ENCODE assay signal across 9 mouse cellular contexts in the genomic region with DNA sequence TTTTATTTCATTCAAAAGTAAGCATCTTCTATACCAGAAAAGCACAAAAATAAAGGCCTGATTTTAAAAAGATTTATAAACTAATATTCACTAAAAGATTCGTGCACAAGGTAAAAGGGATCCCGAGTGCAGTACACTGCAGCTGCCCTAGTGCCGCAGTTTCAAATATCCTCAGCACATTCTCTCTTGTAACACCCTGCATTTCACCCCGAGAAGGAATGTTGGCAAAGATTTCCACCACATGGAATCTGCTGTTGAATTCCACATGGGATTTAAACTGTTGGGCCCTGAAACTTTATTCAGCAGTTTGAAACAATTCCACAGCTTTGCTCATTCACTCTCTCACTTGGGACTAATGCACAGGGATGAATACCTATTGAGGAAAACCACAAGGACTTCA. TPM values are rescaled to one million over a fixed set of nuclear protein-coding genes. Genes with fewer than 3 reads are reported as not detected.
DNase-seq lines count a peak whose midpoint lies in the region; ATAC-seq and TF ChIP-seq lines count a peak whose summit lies in the region.
"Had no signal": no experiment of that assay in that cellular context is flagged by ENCODE, and none has a peak within 500 bp of the region (broad histone marks: within the 10 kb centered on the region; RNA-seq: fewer than 3 reads in every experiment).

A gene (plus strand): TSS at position 333 of the 400 bp plus-strand sequence.

- no peaks in the 10 kb centered on the region for H3K27me3 ChIP-seq in midbrain, embryonic 12.5 days
- H3K27me3 ChIP-seq in midbrain, embryonic 13.5 days: no peaks in the 10 kb centered on the region
- H3K27me3 ChIP-seq in kidney, adult 2 months (replicated peaks; ENCODE audit: control insufficient read depth, insufficient read depth, low read length): no peaks in the 10 kb centered on the region
- H3K27me3 ChIP-seq in midbrain, embryonic 14.5 days (ENCODE audit: control insufficient read depth, insufficient read depth, low read length): no peaks in the 10 kb centered on the region
- H3K27me3 ChIP-seq: liver, embryonic 13.5 days had no signal

- no peaks in the 10 kb centered on the region for H3K4me1 ChIP-seq in midbrain, embryonic 12.5 days
- H3K4me1 ChIP-seq in midbrain, embryonic 13.5 days (replicated peaks): no peaks in the 10 kb centered on the region
- no peaks in the 10 kb centered on the region for H3K4me1 ChIP-seq in kidney, adult 2 months (ENCODE audit: control insufficient read depth, insufficient read depth, low read length)
- H3K4me1 ChIP-seq in midbrain, embryonic 14.5 days (ENCODE audit: control insufficient read depth, insufficient read depth, low read length): no peaks in the 10 kb centered on the region
- H3K4me1 ChIP-seq: liver, embryonic 13.5 days had no signal

- no peak for TF ChIP-seq CTCF in kidney, adult 2 months (conservative IDR thresholded peaks at IDR 0.05; ENCODE audit: insufficient read depth, insufficient read length, low read depth, low read length)

- H3K36me3 ChIP-seq in midbrain, embryonic 12.5 days: no peaks in the 10 kb centered on the region
- H3K36me3 ChIP-seq in midbrain, embryonic 13.5 days: no peaks in the 10 kb centered on the region
- H3K36me3 ChIP-seq in kidney, adult 2 months (ENCODE audit: control insufficient read depth, insufficient read depth, low read length): no peaks in the 10 kb centered on the region
- no peaks in the 10 kb centered on the region for H3K36me3 ChIP-seq in midbrain, embryonic 14.5 days (ENCODE audit: control insufficient read depth, insufficient read depth, low read length)
- H3K36me3 ChIP-seq: liver, embryonic 13.5 days had no signal

- H3K9ac ChIP-seq in midbrain, embryonic 12.5 days (replicated peaks): no peak within 1 kb of the TSS
- no peak within 1 kb of the TSS for H3K9ac ChIP-seq in midbrain, embryonic 13.5 days (replicated peaks)
- H3K9ac ChIP-seq in midbrain, embryonic 14.5 days (replicated peaks; ENCODE audit: low read length): no peak within 1 kb of the TSS
- H3K9ac ChIP-seq: liver, embryonic 13.5 days had no signal

- ATAC-seq in midbrain, embryonic 12.5 days (ENCODE audit: low FRiP score, low read depth): no peak
- ATAC-seq in midbrain, embryonic 13.5 days: no peak
- ATAC-seq in midbrain, embryonic 14.5 days (ENCODE audit: low FRiP score, low TSS enrichment): no peak
- no peak for ATAC-seq in erythroid progenitor cell, adult 5-6 weeks (replicated peaks; ENCODE audit: low FRiP score, poor library complexity, severe bottlenecking)

- peak; percentile 13 for DNase-seq in gastrocnemius, postnatal 10 days
- DNase-seq in kidney, adult 2 months: peak; percentile 69
- peak; percentile 24 for DNase-seq in midbrain, embryonic 14.5 days
- DNase-seq in spleen, postnatal 36 days (ENCODE audit: low spot score in 2 of 2): no peak
- no peak for DNase-seq in right cerebral cortex, postnatal 4 days
- DNase-seq: liver, embryonic 13.5 days had no signal

- no peaks in the 10 kb centered on the region for H3K9me3 ChIP-seq in midbrain, embryonic 12.5 days
- no peaks in the 10 kb centered on the region for H3K9me3 ChIP-seq in midbrain, embryonic 13.5 days
- no peaks in the 10 kb centered on the region for H3K9me3 ChIP-seq in midbrain, embryonic 14.5 days (ENCODE audit: control insufficient read depth, low read length)
- H3K9me3 ChIP-seq: liver, embryonic 13.5 days had no signal

- H3K27ac ChIP-seq in midbrain, embryonic 12.5 days (replicated peaks): no peak within 1 kb of the TSS
- no peak within 1 kb of the TSS for H3K27ac ChIP-seq in midbrain, embryonic 13.5 days
- H3K27ac ChIP-seq in kidney, adult 2 months (ENCODE audit: insufficient read depth, low read depth, low read length): no peak within 1 kb of the TSS; the same call in 1 of the 2 replicates
- no peak within 1 kb of the TSS for H3K27ac ChIP-seq in midbrain, embryonic 14.5 days (replicated peaks; ENCODE audit: low read depth, low read length)
- H3K27ac ChIP-seq: liver, embryonic 13.5 days had no signal

- 79% methylated on average over 4 of the region's 4 CpGs for WGBS in midbrain, embryonic 12.5 days
- 77% methylated on average over 4 of the region's 4 CpGs for WGBS in midbrain, embryonic 13.5 days
- WGBS in kidney, adult 2 months: 32% methylated on average over 4 of the region's 4 CpGs
- WGBS in midbrain, embryonic 14.5 days: 78% methylated on average over 4 of the region's 4 CpGs

- no peak for TF ChIP-seq POLR2A in kidney, adult 2 months (IDR thresholded peaks at IDR 0.05; ENCODE audit: low read depth, low read length)

- H3K4me3 ChIP-seq in midbrain, embryonic 12.5 days: no peak within 1 kb of the TSS
- H3K4me3 ChIP-seq in midbrain, embryonic 13.5 days (replicated peaks): no peak within 1 kb of the TSS
- no peak within 1 kb of the TSS; the same call in 1 of the 2 replicates for H3K4me3 ChIP-seq in kidney, adult 2 months (ENCODE audit: insufficient read depth, low read depth, low read length)
- no peak within 1 kb of the TSS for H3K4me3 ChIP-seq in midbrain, embryonic 14.5 days (replicated peaks; ENCODE audit: low read depth, low read length)
- H3K4me3 ChIP-seq: liver, embryonic 13.5 days had no signal

- H3K4me2 ChIP-seq in midbrain, embryonic 12.5 days (replicated peaks): no peak within 1 kb of the TSS
- no peak within 1 kb of the TSS for H3K4me2 ChIP-seq in midbrain, embryonic 13.5 days (replicated peaks)
- no peak within 1 kb of the TSS for H3K4me2 ChIP-seq in midbrain, embryonic 14.5 days (ENCODE audit: low read length)
- H3K4me2 ChIP-seq: liver, embryonic 13.5 days had no signal

RNA-seq across cellular contexts. Expression of the gene that starts here (rescaled TPM):
- 13.4 and 23.1 TPM in 2 replicates for polyA plus RNA-seq in midbrain, embryonic 12.5 days (2016; fragmentation: Nextera tagmentation; extraction: Ambion mirVana)
- polyA plus RNA-seq in midbrain, embryonic 13.5 days (2015; fragmentation: Nextera tagmentation; extraction: Ambion mirVana): 6.6 and 6.7 TPM in 2 replicates
- total RNA-seq in gastrocnemius, postnatal 10 days (2021): 100 to 1,000 TPM; 115 to 119 TPM
- 8.8 and 10.9 TPM in 2 replicates for polyA plus RNA-seq in kidney, adult 2 months (2012; rRNA removed)
- 0.59 and 7.7 TPM in 2 replicates for polyA plus RNA-seq in midbrain, embryonic 14.5 days (2014; fragmentation: Nextera tagmentation; extraction: Ambion mirVana)
- total RNA-seq in erythroid progenitor cell, adult 5-6 weeks (2015; ENCODE audit: low replicate concordance): 0.36 TPM in 1 of 2 replicates, not detected in the other
- 2.0 and 5.8 TPM in 2 replicates for total RNA-seq in erythroid progenitor cell, adult 5-6 weeks (2017; ENCODE audit: low replicate concordance)

Comparison
In these comparisons a context has a peak if more than half of its experiments do, and no peak if none do; other contexts are left out.
1. RNA of the gene that starts here (total RNA-seq): 115 to 119 TPM in gastrocnemius, postnatal 10 days; 0.36 to 5.8 TPM in erythroid progenitor cell, adult 5-6 weeks; every median in the first group is over 10 times any median in the second.
2. DNase-seq: peak in gastrocnemius, postnatal 10 days (single experiment), kidney, adult 2 months (single experiment) and midbrain, embryonic 14.5 days (single experiment); none in spleen, postnatal 36 days (0 of 2) and right cerebral cortex, postnatal 4 days (single experiment).